Comparison of ENCODE assay signal across 8 mouse cellular contexts in genomic region chr8:125570389-125570788, GRCm38 (mm10). TPM values are rescaled to one million over a fixed set of nuclear protein-coding genes. Genes with fewer than 3 reads are reported as not detected.
A peak's percentile ranks its signal among the peaks of the same experiment; 100 is the strongest.
DNase-seq lines count a peak whose midpoint lies in the region; ATAC-seq and TF ChIP-seq lines count a peak whose summit lies in the region.

No protein-coding gene starts in this region.

- no peak; the same call in 1 of the 2 replicates for ATAC-seq in liver, embryonic 11.5 days (replicated peaks; ENCODE audit: low FRiP score)
- peak; percentile 40 for ATAC-seq in stomach, embryonic 15.5 days (ENCODE audit: insufficient read depth, low FRiP score, low read depth)

- peak overlapping the region; percentile 69 for H3K9ac ChIP-seq in liver, embryonic 11.5 days (ENCODE audit: low read depth, low read length)
- peak overlapping the region; percentile 27; the same call in 1 of the 2 replicates for H3K9ac ChIP-seq in stomach, embryonic 15.5 days

- H3K4me2 ChIP-seq in liver, embryonic 11.5 days, result peak overlapping the region; percentile 93
- peak overlapping the region; percentile 98 for H3K4me2 ChIP-seq in stomach, embryonic 15.5 days

- H3K27me3 ChIP-seq in spleen, adult 2 months (ENCODE audit: control insufficient read depth, insufficient read depth, low read length), result no peaks in the 10 kb centered on the region
- no peaks in the 10 kb centered on the region for H3K27me3 ChIP-seq in liver, embryonic 11.5 days (replicated peaks; ENCODE audit: control insufficient read depth, insufficient read depth, low read length)
- no peaks in the 10 kb centered on the region for H3K27me3 ChIP-seq in stomach, embryonic 15.5 days (replicated peaks)

- no peaks in the 10 kb centered on the region for H3K36me3 ChIP-seq in spleen, adult 2 months (ENCODE audit: control insufficient read depth, insufficient read depth, low read length)
- H3K36me3 ChIP-seq in liver, embryonic 11.5 days (ENCODE audit: control insufficient read depth, insufficient read depth, low read length), result no peaks in the 10 kb centered on the region
- no peaks in the 10 kb centered on the region for H3K36me3 ChIP-seq in stomach, embryonic 15.5 days

- intact Hi-C loops in gastrocnemius, adult 2 months (cut with DNase I), result loop anchor here (5.0 kb wide), 1 partner anchor 97 kb away; the partner anchor contains the start of gene Map10

- H3K4me3 ChIP-seq in gastrocnemius, adult 2 months, result peak overlapping the region; percentile 81
- H3K4me3 ChIP-seq in spleen, adult 2 months (ENCODE audit: extremely low read depth, insufficient read depth, insufficient read length), result peak overlapping the region; percentile 70
- peak overlapping the region; percentile 68 for H3K4me3 ChIP-seq in liver, embryonic 11.5 days (ENCODE audit: low read depth, low read length)
- H3K4me3 ChIP-seq in stomach, embryonic 15.5 days (replicated peaks), result peak overlapping the region; percentile 64

- DNase-seq in gastrocnemius, adult 2 months, result no peak
- no peak for DNase-seq in gastrocnemius, postnatal 4 days (ENCODE audit: low spot score in 2 of 2)
- no peak for DNase-seq in spleen, adult 2 months (ENCODE audit: low read depth in 1 of 2, low spot score in 2 of 2)
- no peak for DNase-seq in spleen, postnatal 4 days (ENCODE audit: low spot score in 2 of 2)
- DNase-seq in liver, embryonic 11.5 days (ENCODE audit: low spot score), result no peak
- DNase-seq in thymus, adult 18-20 months, result no peak
- no peak for DNase-seq in testis, postnatal 14 days (ENCODE audit: low spot score)

- no peak for TF ChIP-seq CTCF in gastrocnemius, adult 2 months (IDR thresholded peaks at IDR 0.05)
- no peak for TF ChIP-seq CTCF in spleen, adult 2 months (IDR thresholded peaks at IDR 0.05; ENCODE audit: extremely low read depth, insufficient read depth, insufficient read length, insufficient replicate concordance)

- TF ChIP-seq POLR2A in spleen, adult 2 months (IDR thresholded peaks at IDR 0.05; ENCODE audit: low read depth, low read length), result no peak

- H3K27ac ChIP-seq in gastrocnemius, adult 2 months, result peak overlapping the region; percentile 94
- H3K27ac ChIP-seq in spleen, adult 2 months (ENCODE audit: insufficient read depth, low read length), result no peak overlapping the region; the same call in 1 of the 2 replicates
- H3K27ac ChIP-seq in liver, embryonic 11.5 days (ENCODE audit: low read depth, low read length), result no peak overlapping the region; the same call in 1 of the 2 replicates
- H3K27ac ChIP-seq in stomach, embryonic 15.5 days, result peak overlapping the region; percentile 76

- H3K9me3 ChIP-seq in liver, embryonic 11.5 days (ENCODE audit: control insufficient read depth, low read length), result no peaks in the 10 kb centered on the region
- no peaks in the 10 kb centered on the region for H3K9me3 ChIP-seq in stomach, embryonic 15.5 days

- WGBS in spleen, adult 2 months, result 17% methylated on average over 13 of the region's 13 CpGs
- WGBS in liver, embryonic 11.5 days, result 10% methylated on average over 13 of the region's 13 CpGs
- 6% methylated on average over 13 of the region's 13 CpGs for WGBS in stomach, embryonic 15.5 days

- peaks cover 8% of the 10 kb centered on the region; the same call in 1 of the 2 replicates for H3K4me1 ChIP-seq in spleen, adult 2 months (ENCODE audit: control insufficient read depth, insufficient read depth, insufficient read length)
- peaks cover 7% of the 10 kb centered on the region for H3K4me1 ChIP-seq in liver, embryonic 11.5 days (replicated peaks; ENCODE audit: control insufficient read depth, insufficient read depth, low read length)
- H3K4me1 ChIP-seq in stomach, embryonic 15.5 days, result peaks cover 10% of the 10 kb centered on the region

RNA-seq across cellular contexts. Expression of gene Sipa1l2, which starts 0.8 kb away (rescaled TPM):
- total RNA-seq in gastrocnemius, adult 2 months (2021), result 10 to 100 TPM in 1 of 2 experiments, 1 to 10 TPM in 1; 4.5 to 10.8 TPM
- 10 to 100 TPM; 24.2 to 27.5 TPM for total RNA-seq in gastrocnemius, postnatal 4 days (2021)
- 9.7 and 12.1 TPM in 2 replicates for polyA plus RNA-seq in spleen, adult 2 months (2012; rRNA removed)
- polyA plus RNA-seq in liver, embryonic 11.5 days (2014; fragmentation: Nextera tagmentation; extraction: Ambion mirVana), result 4.7 and 4.8 TPM in 2 replicates
- 8.3 and 9.7 TPM in 2 replicates for polyA plus RNA-seq in stomach, embryonic 15.5 days (2015; fragmentation: Nextera tagmentation; extraction: Ambion mirVana)

Comparison
In these comparisons a context has a peak if more than half of its experiments do, and no peak if none do; other contexts are left out.
1. H3K27ac ChIP-seq: peak in gastrocnemius, adult 2 months (single experiment) and stomach, embryonic 15.5 days (single experiment); none in spleen, adult 2 months (single experiment) and liver, embryonic 11.5 days (single experiment).
2. Peak in every context shown above with its lines, with median percentiles within 50 percentile points of each other: H3K4me3 ChIP-seq.